Mouse (Mus musculus): ENCODE results near the gene Zfp94.

DNA sequence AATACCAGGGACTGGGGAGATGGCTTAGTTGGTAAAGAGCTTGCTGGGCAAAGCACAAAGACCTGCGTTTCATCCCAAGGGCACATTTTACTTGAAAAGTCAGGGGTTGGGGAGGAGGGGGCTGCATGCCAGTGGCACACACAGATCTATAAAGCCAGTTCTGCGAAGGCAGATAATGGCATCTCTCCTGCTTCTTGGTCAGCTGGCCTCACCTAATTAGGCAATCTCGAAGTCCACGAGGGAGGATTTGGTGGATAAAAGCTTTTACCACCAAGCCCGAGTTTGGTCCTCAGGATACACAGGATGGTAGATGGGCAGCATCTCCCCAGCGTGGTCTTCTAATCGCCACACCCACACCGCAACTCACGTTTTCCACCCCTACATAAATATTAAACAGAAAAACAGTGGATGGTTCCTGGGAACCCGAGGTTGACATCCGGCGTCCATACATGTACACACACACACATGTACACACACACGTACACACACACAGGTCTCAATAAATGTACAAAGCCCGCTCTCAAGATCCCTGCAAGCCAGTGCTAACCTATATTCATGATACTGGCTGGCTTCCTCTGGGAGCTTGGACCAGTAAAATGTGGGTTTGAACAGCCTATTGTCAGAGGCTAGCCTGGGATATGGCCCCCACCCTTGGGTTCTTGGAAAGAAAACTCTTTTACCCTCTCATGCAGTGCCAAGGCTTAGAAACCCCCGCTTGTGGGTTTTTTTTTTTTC, 18.9 kb downstream of the Zfp94 start:
- TF ChIP-seq SMC3 (IDR thresholded peaks at IDR 0.05; ENCODE audit: low read depth, low read length) (no peak), E2F4 (IDR thresholded peaks at IDR 0.05; ENCODE audit: borderline replicate concordance, low read depth, low read length) (no peak), JUND (IDR thresholded peaks at IDR 0.05; ENCODE audit: low read depth, low read length) (no peak), EP300 (IDR thresholded peaks at IDR 0.05; ENCODE audit: low read depth in 1 of 2, low read length in 2 of 2) (no peak), CTCF (IDR thresholded peaks at IDR 0.05 in 2 of 3, conservative IDR thresholded peaks at IDR 0.05 in 1 of 3; ENCODE audit: control insufficient read depth in 1 of 3, insufficient read depth in 1 of 3, low read depth in 2 of 3, low read length in 3 of 3, poor library complexity in 1 of 3, severe bottlenecking in 1 of 3) (no peak), POLR2A (IDR thresholded peaks at IDR 0.05; ENCODE audit: control insufficient read depth in 1 of 2, insufficient read depth in 1 of 2, low read depth in 1 of 2, low read length in 2 of 2, poor library complexity in 1 of 2) (no peak), MYC (IDR thresholded peaks at IDR 0.05; ENCODE audit: low read depth, low read length) (no peak), NRF1 (IDR thresholded peaks at IDR 0.05; ENCODE audit: insufficient read depth, low read depth, low read length, poor library complexity, severe bottlenecking) (no peak), MAFK (IDR thresholded peaks at IDR 0.05; ENCODE audit: borderline replicate concordance, low read depth, low read length) (no peak), MAX (IDR thresholded peaks at IDR 0.05; ENCODE audit: low read length) (no peak), GATA1 (IDR thresholded peaks at IDR 0.05; ENCODE audit: low read depth, low read length) (no peak), ETS1 (IDR thresholded peaks at IDR 0.05; ENCODE audit: low read depth, low read length) (no peak), MEF2A (IDR thresholded peaks at IDR 0.05; ENCODE audit: extremely low read depth, insufficient replicate concordance, low read depth, low read length, poor library complexity, severe bottlenecking) (no peak), ZMIZ1 (IDR thresholded peaks at IDR 0.05; ENCODE audit: low read depth, low read length) (no peak)

Measured in MEL (cell line).